Mouse (Mus musculus) G1E-ER4 (cell line): Measurements from ENCODE around the gene Nectin1. TPM values are rescaled to one million over a fixed set of nuclear protein-coding genes. Genes with fewer than 3 reads are reported as not detected.

Source experiments
- GATA1 ChIP-seq: IDR thresholded peaks from one replicate; pipeline ENCODE4 v1.8.0; 2012; ENCODE audit warnings: low read length, inconsistent platforms
- polyA plus RNA-seq: library from polyadenylated mRNA; stranded (reverse); fragments of >175 nt; gene quantifications from 2 replicates; pipeline ENCODE4 v1.2.3, GENCODE M21; 2012

Nectin1 gene
- not detected in 2 replicates for polyA plus RNA-seq

- TF ChIP-seq GATA1: no peak
Measured at GRCm38 (mm10) chr9:43743647-43744137, at the start of gene Nectin1. Gene Nectin1, plus strand, starts transcription at chr9:43743984.

DNA sequence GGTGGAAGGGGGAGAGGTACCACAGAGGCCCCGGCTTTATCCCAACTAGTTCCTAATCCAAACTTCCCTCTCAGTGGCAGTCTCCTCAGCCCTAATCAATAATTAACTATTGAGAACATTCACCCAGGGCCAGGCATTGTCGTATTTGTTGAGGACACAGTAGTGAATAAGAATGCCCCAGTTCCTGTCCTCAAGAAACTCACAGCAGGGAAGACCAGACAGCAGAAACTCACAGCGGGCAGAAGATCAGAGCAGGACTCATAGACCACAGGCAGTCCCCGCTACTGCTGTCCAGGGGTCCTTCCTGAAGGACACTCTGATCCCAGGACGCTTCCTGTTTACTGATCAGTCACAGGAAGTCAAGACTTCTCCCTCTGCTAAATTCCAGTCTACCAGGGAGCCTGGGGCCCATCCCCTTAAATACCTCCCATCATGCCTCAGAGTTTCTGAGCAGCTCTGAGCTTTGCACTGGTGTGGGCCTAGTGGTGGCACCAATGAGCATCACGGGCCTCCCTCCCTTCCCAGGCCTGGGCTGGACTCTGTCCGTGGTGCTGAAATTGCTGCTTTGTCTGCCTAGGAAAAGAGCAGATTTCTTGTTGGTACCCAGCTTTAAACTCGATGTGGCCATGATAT, 45.6 kb upstream of the Nectin1 start:
- no peak for TF ChIP-seq GATA1

GRCm38 (mm10) chr9:43698841-43699240, 44.9 kb upstream of the Nectin1 start:
- no peak for TF ChIP-seq GATA1

DNA sequence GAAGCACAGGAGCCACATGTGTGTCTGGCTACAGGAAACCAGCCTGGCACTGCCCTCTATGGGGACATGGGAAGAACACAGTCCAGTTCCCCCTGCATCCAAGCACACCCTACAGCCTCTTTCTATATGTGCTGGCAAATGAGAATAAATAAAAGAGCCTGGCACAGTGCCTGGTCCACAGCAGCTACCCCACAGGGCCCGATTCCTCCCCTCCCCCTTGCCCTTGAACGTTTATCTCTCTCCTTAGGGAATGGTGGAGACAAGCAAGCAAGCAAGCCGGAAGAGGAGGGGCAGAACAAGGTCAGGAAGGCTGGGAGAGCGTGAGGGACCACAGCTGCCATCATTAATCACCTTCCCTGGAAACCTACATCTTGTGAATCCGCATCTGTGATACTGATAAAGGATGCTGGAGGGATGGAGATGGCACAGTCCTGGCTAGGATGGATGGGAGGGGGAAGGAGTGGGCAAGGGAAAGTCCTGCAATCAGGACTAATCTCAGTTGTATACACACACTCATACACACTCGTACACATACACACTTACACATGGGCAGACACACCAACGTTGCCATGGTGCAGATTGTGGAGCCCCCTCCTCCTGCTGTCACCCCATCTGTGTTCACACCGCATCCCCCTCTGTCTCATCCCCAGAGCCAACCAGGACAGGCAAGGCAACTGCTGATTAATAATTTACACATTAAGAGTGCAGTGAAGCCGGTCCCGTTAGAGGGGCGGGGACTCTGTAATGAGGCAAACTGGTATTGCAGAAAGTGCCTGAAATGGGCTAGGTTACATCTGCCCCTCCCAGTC, 44.2 kb upstream of the Nectin1 start:
- TF ChIP-seq GATA1: no peak

DNA sequence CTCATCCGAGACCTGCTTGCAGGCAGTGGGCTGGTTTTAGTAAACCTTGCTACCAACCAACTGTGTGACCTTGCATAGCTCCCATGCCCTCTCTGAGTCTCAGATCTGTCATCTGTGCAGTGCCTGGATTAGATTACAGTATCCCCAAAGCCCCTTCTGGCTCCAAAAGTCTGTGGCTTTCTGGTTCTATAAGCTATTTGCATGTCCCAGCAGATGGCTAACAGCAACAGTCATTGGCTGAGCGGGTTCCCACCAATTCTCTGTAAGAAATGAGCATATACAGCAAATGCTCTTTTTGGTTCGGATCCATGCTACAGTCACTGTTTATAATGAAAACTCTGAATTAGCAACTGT, 43.6 kb upstream of the Nectin1 start:
- TF ChIP-seq GATA1: no peak

- TF ChIP-seq GATA1: no peak
Measured at GRCm38 (mm10) chr9:43701748-43702147, 42.0 kb upstream of the Nectin1 start.

DNA sequence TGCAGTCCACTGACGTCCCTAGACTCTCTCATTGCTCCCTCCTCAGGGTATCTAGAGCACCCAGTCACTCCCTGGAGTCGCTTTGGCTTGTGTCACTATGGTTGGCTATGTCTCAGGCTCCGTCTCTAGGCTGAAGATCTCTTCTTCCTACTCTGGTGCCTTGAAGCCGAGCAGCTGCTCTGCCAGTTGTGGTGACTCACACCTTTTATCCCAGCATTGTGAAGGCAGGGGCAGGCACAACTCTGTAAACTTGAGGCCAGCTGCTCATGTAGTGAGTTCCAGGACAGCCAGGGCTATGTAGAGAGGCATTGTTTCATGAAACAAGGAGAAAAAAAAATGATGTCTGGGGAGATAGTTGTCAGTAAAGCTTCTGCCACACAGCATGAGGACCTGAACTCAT, 36.2 kb upstream of the Nectin1 start:
- TF ChIP-seq GATA1: no peak

DNA sequence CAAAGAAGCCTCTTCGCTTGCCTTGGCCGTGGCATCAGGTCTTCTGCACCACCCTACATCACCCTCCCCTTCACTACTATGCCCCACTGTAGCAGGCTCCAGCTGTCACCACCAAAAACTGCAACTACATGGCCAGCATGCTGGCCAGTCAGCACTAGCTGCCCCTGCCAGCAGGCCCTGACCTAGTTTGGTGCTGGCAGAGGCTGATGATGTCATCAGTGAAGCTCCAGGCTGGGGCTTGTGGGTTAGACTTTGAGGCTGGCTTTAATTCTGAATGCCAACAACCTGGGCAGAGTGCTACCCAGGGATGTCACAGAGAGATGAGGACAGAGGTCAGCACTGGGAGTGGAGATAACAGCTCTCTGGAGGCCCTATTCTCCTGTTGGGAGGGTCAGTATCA, 35.1 kb upstream of the Nectin1 start:
- TF ChIP-seq GATA1: no peak

GRCm38 (mm10) chr9:43713432-43713831, 30.4 kb upstream of the Nectin1 start:
- no peak for TF ChIP-seq GATA1

GRCm38 (mm10) chr9:43719407-43719839, 24.4 kb upstream of the Nectin1 start:
- TF ChIP-seq GATA1: no peak

DNA sequence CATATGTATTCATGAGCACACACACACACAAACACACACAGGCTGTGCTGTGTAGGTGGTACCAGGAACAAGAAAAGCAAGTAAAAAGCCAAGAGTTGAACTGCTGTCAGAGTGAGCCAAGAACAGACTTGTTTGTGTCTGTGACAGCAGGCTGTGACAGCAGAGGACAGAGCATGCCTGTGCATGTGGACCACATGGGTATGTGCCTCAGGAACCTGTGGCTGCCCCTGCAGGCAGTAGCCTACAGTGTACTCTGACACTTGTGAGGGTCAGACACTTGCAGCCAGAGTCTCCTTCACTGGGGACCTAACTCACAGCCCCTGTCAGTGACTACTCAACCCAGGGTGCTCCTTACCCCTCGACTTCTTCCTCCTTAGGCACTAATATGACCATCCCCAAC, 23.7 kb upstream of the Nectin1 start:
- TF ChIP-seq GATA1: no peak

DNA sequence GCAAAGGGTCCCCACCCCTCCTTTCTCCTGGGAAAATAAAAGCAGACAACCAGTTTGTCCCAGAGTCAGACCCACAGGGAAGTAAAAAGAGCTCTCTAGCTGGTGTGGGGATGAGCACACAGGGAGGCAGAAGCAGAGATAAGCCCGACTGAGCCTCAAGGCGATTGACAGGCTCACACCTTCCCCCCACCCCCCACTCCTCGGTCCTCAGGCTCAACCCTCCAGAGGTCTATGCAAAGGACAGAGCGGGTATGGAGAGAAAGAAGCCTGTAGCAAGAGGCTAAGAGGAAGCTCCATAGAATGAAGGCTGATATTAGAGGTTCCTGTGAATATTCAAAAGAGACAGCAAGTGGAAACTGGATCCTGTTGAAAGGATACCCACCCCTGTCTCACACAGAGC, 19.7 kb upstream of the Nectin1 start:
- no peak for TF ChIP-seq GATA1

DNA sequence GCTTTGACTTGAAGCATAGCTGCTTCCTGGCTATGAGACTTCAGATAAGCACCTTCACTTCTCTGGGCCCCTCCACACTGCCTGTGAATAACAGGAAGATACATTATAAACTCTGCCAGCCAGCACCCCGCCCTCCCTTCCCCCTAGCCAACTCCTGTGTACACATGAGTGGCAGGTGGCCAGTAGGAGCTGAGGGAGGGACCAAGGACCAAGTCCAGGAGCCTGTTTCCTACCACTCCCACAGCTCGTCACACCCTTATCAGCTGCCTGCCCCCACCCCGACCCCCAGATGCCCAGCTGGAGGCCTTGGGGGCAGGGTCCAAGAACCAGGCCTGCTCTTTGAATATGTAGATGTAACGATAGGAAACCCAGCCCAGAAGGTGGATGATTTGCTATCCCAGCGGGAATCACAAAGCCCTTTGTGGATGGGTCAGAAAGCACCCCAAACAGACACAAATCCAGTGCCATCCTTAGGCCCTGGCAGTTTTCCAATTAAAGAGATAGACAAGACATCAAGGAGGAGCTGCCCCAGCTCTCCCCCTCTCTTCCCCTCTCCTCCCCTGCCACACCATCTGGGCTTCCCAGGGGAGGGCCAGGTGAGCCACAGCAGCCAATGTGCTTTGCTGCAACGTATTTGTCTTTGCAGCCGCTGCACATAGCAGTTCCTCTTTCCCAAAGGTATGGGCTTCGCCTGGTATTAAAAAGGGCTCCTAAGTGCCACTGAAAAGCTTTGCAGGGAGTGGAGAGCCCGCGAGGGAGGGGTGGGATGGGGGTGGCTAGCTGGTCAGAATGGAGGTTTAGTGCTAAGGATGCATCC, 14.1 kb upstream of the Nectin1 start:
- no peak for TF ChIP-seq GATA1

- TF ChIP-seq GATA1: no peak
Measured at GRCm38 (mm10) chr9:43730284-43731027, 13.3 kb upstream of the Nectin1 start.

DNA sequence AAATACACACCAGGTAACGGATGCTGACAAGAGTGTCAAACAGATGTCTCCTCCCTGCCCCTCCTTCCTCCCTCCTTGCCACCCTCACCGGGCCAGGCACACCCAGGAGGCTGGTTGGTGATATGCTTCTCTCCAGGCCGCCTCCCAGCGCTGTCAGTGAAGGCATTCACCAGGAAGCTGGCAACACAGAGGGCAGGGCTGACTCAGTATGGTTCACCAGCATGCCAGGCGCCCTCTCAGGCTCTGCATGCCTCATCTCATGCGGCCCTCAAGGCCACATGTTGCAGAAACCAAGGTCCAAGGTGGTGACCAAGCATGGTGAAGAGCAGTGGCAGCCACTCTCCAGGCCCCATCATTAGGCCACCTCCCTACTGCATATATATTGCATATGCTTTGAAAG, 11.9 kb upstream of the Nectin1 start:
- no peak for TF ChIP-seq GATA1
